Mouse (Mus musculus) cerebellum, adult (tissue): ENCODE measurements around the gene Bsg.
A peak's percentile ranks its signal among the peaks of the same experiment; 100 is the strongest.

Source experiments
- ATAC-seq: cut with Nextera tagmentation; 2 replicates; pipeline ENCODE4 v1.9.2; 2017; ENCODE audit warnings: mild to moderate bottlenecking, moderate library complexity, mixed read lengths; ENCODE audit not compliant: insufficient number of reproducible peaks, low FRiP score, low TSS enrichment

The Bsg gene

DNA sequence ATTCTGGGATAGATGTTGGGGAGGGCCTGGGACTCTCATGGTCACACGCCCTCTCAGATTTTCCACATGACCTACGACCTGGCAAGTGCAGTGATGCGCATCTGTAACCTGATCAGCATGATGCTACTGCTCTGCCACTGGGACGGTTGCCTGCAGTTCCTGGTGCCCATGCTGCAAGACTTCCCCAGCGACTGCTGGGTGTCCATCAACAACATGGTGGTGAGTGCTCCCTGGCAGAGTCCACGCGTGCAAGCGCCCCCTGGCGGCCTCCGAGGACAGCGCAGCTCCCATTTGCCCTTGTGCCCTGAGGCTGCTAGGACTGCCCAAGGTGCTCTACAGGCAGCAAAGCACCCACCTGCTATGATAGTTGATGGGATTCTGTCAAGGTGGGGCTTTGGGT is 21.8 kb downstream of the Bsg start:
- no peak for ATAC-seq

DNA sequence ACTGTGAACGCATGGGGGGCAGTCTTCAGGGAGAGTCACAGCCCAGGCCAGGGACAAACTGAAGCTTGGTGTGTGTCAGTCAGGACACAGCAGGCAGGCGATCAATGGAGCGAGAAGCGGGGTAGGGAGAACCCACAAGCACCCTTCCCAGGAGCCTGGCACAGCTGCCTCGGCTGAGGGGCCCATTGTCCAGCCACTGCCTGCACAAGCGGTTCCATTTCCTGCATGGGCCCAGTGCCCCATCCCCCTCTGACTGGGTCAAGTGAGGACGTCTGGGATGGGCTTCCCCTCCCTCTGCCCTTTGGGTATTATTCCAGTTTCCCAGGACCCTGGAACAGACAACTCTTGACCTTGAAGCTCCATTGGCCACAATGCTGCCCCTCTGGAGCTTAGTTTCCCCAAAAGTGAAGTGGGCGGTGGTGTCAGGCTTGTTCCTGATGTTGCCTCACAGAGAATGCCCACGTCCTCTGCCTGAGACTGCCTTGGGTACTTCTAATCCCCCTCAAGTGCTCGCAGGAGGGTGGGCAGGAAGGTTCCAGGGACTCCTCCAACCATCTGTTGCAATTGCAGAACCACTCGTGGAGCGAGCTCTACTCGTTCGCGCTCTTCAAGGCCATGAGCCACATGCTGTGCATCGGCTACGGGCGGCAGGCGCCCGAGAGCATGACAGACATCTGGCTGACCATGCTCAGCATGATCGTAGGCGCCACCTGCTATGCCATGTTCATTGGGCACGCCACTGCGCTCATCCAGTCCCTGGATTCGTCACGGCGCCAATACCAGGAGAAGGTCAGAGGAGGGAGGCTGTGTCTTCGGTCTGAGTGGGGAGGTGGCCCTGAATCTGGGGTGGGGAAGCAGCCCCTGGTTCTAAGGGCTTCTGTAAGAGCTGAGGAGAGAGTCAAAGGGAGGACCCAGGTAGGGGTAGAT is 24.3 kb downstream of the Bsg start:
- no peak for ATAC-seq

GRCm38 (mm10) chr10:79729357-79729965 is 25.2 kb downstream of the Bsg start:
- ATAC-seq = 0 out of 2 replicates have a peak, but pooled peaks have one; percentile 22

GRCm38 (mm10) chr10:79732500-79732899 is 28.2 kb downstream of the Bsg start:
- no peak for ATAC-seq

GRCm38 (mm10) chr10:79733847-79734246 is 29.6 kb downstream of the Bsg start:
- ATAC-seq = no peak

GRCm38 (mm10) chr10:79735361-79735760 is 31.1 kb downstream of the Bsg start:
- no peak for ATAC-seq

DNA sequence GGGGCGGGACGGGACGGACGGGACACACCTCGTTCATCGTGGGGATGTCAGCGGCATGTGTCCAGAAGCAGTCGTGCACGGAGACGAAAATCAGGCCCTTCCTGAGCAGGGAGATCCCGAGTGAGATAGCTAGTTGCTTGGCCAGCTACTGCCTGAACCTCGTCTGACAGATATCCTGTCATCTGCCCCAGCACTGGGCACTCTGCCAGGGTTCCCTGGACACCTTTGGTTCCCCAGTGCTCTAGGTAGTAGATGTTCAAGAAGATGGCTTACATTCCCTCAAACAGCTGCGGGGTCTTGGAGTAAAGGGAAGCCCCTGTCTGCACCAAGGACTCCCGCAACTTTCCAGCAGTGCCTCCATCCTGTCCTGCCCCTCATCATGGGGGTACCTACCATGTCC is 32.4 kb downstream of the Bsg start:
- no peak for ATAC-seq

GRCm38 (mm10) chr10:79738259-79738658 is 34.0 kb downstream of the Bsg start:
- ATAC-seq = no peak

DNA sequence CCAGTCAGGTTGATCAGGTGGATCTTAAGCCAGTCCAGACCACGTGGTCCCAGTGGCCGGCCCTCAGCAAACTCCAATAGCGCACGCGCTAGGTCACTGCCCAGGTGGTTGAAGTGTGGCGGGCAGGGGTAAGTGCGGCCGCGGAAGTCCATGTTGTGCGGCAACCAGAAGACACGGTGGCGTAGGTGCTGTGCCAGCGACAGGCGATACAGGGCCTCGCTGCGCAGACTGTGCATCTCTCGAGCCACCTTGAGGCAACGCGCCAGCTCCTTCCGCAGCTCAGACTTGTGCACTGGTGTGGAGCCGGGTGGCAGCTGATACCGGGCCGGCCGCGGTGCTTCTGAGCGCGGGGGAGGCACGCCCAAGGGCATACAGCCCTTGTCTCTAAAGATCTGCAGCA is 34.9 kb downstream of the Bsg start:
- ATAC-seq = no peak

GRCm38 (mm10) chr10:79740863-79741262 is 36.6 kb downstream of the Bsg start:
- no peak for ATAC-seq

GRCm38 (mm10) chr10:79743161-79743560 is 38.9 kb downstream of the Bsg start:
- ATAC-seq = no peak

- ATAC-seq = peak; percentile 47
Observed at GRCm38 (mm10) chr10:79743650-79744365, 39.5 kb downstream of the Bsg start.

DNA sequence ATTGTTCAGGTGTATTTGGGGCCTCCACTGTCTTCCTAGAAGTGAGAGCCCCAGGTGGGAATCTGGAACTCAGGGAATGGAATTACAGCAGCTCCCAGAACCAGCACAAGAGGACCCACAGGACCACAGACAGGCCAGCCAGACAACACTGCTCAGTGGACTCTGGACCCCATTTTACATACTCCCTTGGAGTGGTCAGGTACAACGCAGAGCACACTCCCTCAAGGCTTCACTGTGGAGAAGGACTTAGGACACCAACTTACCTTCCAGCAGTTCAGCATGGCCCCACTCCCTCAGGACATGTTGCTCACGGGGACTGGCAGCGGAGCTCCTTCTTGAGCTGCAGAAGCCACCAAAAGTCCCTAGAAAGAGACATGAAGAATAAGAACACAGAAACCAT is 41.1 kb downstream of the Bsg start:
- ATAC-seq = no peak

- ATAC-seq = peak; percentile 95
Observed at GRCm38 (mm10) chr10:79745898-79746773, 41.8 kb downstream of the Bsg start, which contains the start of gene Polrmt. Gene Polrmt (minus strand): TSS chr10:79746581.

DNA sequence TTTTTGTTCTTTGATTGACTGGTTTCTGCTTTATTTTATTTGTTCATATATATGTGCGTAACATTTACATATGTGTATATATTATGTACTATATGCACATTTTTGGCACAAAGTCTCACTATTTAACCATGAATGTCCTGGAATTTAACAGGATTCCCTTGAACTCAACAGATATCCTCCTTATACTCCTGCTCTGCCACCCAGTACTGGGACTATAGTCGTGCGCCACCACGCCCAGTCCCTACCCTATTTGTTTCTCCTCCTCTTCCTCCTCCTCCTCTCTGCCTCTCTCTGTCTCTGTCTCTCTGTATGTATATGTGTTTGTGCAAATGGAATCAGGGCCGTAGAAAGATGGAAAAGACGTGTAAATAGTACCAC is 42.5 kb downstream of the Bsg start:
- ATAC-seq = no peak

DNA sequence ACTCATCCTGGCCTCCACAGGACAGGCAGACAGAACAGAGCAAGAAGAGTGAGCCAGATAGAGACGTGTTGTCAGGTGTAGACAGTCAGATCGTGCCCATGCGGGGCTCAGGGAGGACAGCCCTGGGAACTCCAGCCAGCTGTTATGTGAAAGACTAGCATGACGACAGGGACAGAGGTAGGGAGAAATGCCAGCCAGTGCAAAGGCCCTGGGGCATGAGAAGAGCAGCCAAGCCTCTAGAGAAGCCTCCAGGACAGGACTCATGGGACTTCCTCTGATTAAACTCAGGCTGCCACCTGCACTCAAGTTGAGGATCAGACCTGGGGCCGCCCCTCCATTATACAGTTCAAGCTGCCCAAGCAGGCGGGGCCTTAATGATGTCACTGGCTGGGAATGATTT is 44.2 kb downstream of the Bsg start:
- ATAC-seq = no peak

GRCm38 (mm10) chr10:79754856-79755516 is 50.7 kb downstream of the Bsg start, which contains the start of gene Fgf22:
Gene Fgf22 (plus strand): TSS chr10:79755076.
- peak; percentile 41; the same call in 1 of the 2 replicates for ATAC-seq

GRCm38 (mm10) chr10:79755854-79756253 is 51.6 kb downstream of the Bsg start:
- no peak for ATAC-seq

DNA sequence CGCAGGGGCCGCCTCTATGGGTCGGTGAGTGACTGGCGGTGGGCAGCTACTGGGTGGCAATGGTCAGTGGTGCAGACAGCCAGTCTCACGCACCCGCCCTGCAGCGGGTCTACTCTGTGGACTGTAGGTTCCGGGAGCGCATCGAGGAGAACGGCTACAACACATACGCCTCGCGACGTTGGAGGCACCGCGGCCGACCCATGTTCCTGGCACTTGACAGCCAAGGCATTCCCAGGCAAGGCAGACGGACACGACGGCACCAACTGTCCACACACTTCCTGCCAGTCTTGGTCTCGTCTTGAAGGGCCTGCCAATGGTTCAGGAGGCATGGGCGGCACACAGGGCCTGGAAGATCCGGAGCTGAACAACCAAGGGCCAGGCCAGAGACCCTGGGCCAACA is 52.4 kb downstream of the Bsg start:
- ATAC-seq = no peak
